Mouse (Mus musculus): Measurements from ENCODE around the gene Syngap1.
A peak's percentile ranks its signal among the peaks of the same experiment; 100 is the strongest.

Gene Syngap1

DNA sequence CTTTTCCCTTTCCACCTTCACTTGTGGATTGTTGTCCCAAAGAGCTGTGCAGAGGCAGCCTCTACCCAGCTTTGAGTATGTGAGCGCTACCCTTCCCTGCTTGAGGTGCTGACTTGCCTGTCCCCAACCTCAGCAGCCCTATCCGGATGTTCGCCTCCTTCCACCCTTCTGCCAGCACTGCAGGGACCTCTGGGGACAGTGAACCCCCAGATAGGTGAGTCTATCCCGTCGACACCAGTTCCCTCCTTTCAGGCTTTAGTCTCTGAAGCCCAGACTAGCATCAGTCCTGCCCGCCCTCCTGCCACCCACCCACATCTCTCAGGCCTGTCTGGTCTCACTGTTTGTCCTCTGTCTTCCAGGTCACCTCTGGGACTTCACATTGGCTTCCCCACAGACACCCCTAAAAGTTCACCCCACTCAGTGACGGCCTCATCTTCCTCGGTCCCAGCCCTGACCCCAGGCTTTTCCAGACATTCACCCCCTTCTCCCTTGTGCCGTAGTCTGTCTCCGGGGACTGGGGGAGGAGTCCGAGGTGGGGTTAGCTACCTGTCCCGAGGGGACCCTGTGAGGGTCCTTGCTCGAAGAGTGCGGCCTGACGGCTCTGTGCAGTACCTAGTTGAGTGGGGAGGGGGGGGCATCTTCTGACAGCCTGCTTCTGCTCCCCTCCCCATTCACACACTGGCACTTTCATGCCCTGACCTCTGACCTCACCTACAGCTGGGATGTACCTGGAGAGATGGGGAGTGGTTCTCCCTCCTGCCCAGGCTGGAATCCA is 3.9 kb upstream of the Syngap1 start:
- DNase-seq = no peak

DNA sequence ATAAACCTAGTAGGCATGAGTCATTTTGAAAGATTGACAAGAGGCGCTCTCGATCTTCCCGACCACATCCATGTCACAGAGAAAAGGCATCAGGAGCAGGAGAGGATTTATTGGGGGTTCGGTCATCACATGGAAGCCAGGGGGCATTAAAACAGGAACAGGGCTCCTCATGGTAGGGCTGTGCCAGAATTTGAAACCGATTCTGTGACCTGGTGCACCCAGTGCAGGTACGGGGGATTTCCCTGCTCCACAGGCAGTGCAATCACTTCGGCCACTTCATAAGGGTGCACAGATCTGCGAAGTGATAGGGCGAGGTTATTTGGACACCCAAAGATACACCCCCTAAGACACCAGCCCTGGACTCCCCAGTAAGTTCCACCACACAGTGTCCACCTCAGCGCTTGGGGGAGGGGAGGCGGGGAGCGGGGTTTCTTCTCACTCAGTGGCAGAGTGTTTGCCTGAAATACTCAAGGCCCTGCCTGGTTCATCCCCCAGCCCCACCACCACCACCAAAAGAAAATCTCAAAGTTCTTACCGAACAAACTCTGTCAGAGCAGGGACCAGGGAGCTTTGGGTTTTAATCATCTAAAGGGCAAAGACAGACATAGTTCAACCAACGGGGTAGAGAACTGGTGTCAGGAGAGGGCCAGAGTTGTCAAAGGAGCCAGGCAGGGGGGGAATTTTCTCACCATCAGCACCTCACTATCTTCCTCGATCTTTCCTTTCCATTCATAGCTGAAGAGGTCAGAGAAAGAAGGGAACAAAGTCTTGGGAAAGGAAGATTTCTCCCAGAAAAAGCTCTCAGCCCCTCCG is 3.0 kb upstream of the Syngap1 start:
- no peak for DNase-seq

DNA sequence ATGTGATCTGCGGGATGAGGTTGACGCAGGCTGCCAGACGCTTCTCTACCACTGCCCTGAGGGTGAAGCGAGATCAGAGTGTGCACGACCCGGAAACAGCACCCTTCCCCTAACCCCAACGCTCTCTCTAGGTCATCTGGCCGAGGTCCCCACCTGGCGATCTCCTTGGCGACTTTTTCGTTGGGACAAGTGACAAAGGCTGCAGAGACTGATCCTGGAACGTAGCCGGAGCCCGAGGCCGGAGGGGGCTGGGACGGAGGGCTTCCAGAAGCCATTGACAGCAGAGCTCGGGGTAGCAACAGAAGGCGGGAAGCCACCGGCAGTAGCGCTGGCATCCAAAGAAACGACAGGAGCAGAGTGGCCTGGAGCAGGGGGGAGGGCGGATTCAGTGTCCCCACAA is 2.3 kb upstream of the Syngap1 start:
- DNase-seq = no peak

GRCm38 (mm10) chr17:26939178-26939972 is 1.7 kb upstream of the Syngap1 start, which contains the start of gene Cuta:
Cuta (minus strand) TSS chr17:26939569.
- DNase-seq = peak; percentile 100

DNA sequence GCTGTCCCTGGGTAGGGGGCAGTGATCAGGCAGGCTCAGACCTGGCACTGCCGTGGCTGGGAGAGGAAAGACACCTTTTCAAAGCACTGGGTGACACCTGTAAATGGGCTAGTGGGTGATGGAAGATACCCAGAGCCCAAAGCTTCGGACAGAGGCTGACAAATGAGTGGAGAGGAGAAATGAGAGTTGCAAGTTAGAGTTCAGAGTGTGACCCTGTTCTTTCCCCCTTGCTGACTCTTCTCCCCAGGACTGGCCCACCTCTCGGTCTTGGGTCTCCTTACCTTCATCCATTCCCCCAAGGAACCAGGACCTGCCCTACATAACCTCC is 1.1 kb upstream of the Syngap1 start:
- no peak for DNase-seq

DNA sequence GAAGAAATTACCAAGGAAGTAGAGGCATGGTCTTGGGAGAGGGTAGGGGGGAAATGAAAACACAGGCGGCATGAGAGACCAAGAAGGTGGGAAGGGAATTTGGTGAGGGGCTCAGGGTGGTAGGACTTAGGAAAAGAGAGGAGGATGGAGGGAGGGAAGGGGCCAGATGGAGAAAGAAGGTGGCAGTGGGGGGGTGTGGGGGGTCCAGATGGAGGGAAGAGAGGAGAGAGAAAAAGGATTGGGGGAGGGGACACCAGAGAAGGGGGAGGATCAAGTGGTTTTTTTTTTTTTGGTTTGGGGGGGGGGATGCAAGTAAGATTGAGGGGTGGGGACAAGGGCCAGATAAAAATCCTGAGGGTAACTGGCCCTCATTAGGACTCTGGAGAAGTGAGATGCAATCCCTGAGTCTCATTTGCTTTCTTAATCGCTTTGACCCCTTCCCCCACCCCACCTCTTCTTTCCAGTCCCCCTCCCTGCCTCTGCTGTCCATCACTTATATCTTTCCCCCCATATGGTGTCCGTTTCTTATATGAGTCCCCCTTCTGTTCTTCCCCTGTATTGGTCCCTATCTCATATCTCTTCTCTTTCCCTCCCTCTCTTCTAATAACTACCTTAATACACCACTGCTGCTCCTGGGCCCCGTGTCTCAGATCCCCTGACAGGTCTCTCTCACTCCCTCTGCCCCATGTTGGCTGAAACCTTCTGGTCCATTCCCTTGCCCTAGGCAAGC is 953 bp downstream of the Syngap1 start:
- no peak for DNase-seq

DNA sequence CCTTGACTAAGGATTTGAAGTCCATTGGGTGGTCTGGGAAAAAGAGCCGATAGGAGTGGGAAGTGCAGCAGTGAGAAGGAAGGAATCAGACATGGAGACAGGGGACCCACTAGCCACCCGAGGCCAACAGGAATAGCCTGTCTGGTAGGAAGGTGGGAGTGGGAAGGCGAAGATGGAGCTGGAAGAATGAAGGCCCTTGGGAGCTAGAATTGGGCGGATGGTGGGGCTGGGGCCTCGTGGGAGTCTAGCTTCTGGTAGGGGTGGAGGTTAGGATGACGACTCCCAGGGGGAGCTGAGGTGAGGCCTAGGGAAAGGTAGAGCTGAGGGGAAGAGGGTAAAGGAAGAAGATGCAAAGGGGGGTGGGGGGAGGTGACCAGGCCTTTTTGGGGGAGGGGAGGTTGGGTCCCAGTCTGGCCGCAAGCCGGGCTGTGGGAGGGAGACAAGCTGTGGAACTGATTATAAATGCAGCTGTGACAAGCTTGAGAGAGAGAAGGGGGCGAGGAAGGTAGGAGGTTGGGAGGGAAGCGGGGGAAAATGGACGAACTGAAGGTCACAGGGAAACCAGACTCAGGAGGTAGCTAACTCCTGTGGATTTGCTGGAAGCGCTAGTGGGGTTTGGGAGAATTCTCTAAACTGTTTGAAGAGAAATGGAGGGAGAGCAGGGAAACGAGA is 4.9 kb downstream of the Syngap1 start:
- no peak for DNase-seq

GRCm38 (mm10) chr17:26946567-26946966 is 5.5 kb downstream of the Syngap1 start:
- DNase-seq = peak; percentile 87

DNA sequence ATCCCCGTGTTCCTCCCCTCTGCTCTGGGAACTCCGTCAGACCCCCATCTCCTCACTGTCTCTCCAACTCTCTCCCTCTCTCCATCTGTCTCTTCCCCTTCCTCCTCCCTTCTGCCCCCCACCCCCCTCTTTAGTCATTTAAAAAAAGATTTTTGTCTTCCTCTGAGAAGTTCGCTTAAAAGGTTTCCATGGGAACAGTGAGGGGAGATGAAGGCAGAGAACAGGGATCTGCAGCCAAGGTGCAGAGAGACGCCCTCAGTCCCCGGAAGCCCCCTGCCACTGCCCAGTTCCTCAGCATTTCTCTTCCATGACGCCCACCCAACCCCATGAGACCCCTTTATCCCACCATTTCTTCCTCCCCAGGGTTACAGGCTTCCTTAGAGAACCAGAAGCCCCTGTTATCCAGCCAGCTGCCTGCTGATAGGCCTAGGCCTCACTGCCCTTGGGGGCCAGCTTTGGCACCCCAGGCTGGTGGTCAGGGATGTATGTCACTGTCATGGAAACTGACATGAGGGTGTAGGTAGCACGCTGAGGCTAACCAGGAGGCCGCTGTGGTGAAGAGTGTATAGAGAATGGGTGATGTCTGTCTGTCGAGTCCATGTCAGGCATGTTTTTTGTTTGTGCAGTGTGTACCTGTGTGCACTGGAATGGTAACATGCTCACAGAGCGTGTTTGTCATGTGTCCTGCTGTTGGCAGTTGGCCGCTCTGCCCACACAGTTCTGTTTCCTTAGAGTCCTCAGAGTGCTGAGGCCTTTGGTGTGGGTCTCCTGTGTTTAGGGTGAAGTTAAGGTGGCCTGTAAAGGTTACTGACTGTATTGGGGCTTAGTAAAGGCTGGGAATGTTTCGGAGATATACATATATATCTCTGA is 6.4 kb downstream of the Syngap1 start:
- DNase-seq = no peak

DNA sequence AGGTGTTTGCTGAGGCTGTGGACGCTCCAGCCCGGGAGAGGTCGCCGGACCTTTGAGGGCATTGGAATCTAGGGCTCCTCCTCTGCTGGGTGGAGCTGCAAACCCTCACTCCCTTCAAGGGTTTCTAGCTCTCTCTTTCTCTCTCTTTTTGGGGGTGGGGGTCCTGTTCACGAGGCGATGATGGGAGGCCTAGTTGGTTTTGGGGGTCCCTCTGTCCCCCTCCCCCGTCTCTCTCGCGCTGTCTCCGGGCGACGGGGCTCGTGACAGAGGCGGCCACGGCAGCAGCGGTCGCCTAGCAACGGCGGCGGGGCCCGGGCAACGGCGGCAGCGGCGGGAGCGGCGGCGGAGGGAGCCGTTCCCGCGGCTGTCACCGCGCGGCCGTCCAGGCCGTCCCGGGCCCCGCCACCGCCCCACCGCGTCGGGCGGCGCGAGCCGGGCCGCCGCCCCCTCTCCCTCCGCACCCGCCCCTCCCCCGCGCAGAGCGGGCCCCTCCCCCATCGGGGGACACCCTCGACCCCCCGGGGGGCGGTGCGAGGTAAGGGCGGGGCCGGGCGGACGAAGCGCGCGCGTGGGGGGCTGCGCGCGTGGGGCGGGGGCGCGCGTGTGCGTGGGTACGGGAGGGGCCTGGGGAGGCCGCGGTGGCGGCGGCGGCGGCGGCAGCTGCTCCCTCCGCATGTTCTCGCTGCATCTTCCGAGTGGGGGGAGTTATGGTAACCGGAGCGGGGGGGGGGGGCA is 7.4 kb downstream of the Syngap1 start:
- DNase-seq = peak; percentile 67

GRCm38 (mm10) chr17:26949051-26949577 is 8.1 kb downstream of the Syngap1 start:
- peak; percentile 18 for DNase-seq

DNA sequence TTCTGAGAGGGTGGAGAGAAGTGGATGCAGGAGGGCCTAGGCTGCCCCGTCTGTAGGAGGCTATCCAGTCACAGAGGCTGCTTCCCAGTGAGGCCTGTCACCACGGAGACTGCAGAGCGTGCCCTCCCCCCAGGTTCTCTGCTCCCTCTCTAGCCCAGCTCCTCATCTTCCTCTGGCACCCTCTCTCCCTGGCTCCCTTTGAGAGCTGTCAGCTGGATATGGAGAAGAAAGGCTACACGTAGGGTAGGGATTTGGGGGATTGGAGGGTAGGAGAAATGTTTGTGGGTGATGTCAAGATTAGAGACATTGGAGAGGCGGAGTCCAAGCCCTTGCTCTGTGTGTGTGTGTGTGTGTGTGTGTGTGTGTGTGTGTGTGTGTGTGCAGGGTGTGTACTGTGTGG is 8.8 kb downstream of the Syngap1 start:
- DNase-seq = no peak

- no peak for DNase-seq
Measured at GRCm38 (mm10) chr17:26950560-26951288, 9.7 kb downstream of the Syngap1 start.

DNA sequence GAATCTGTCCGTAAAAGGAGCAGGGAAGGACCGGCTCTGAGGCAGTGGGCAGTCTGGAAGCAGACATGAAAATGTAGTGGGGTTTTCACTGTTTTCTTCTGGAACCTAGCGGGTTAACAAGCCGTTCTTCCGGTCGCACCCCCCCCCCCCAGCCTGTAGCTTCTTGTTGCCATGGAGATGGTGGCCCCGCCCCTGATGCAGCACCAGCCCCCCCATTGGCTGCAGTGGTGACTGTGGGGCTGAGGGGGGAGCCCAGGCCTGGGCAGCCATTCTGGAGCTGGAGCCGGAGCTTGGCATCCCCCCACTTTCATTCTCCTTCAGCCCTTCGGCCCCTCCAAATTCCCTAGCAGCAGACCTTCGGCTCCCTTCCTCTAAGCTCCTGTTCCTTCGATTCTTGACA is 10.4 kb downstream of the Syngap1 start:
- peak; percentile 53 for DNase-seq

DNA sequence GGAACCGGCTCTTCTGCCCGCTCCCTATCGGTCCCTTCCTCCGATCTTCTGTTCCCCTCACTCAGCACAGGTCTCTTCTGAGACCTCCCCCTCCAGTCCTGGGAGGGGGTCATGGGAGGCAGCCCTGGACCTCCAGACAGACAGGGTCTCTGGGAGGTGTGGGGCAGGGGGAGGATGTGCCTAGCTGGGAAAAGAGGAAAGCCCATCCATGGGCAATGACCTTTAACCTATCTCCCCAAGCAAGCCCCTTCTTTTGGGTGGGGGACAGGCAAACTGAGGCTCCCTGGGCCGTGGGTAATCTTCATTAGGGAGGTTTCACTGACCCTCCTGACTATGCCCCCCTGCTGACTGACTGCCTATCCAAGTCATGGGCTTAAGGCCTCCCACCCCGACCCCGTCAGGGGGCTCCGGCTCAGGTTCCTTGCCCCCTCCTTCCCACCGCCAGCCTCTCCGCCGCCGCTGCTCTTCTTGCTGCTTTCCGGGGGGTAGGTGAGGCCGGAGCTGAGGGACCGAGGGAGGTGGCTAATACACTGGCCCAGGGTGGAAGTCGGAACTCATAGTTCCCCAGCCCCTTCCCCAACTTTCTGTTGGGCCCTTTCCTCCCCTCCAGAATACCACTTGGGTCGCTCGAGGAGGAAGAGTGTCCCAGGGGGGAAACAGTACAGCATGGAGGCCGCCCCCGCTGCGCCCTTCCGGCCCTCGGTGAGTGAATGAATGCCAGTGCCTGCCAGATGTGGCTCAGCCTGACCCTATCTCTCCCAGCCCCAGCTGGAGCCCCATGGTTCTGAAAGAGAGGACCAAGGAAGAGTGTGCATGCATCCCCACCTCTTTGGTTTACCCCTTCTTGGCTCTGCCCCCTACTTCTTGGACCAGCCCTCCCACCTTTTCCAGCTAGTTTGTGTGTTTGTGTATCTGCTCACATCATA is 11.2 kb downstream of the Syngap1 start:
- no peak for DNase-seq

GRCm38 (mm10) chr17:26953201-26953600 is 12.1 kb downstream of the Syngap1 start:
- no peak for DNase-seq

DNA sequence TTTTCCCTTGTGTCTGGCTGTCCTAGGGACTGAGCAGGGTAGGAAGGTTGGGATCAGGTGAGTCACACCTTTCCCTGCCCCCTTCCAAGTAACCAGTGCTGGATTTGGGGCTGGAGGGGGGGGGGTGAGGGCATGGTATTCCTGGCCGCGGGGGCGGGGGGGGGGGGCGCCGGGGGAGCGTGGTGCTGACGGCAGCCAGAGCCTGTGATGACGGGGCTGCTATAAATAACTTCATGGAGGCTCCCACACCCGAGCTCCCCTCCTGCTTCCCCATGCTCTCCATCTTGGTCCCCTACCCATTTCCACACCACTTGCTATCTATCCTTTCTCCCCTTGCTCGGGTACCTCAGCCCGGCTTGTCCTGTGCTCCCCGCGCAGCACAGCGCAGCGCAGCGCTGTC is 12.7 kb downstream of the Syngap1 start:
- no peak for DNase-seq

- no peak for DNase-seq
Measured at GRCm38 (mm10) chr17:26956309-26956708, 15.3 kb downstream of the Syngap1 start.

Measured in kidney, adult 18-20 months (tissue).